22 mouse cellular contexts compared by ENCODE assay signal in the genomic region with DNA sequence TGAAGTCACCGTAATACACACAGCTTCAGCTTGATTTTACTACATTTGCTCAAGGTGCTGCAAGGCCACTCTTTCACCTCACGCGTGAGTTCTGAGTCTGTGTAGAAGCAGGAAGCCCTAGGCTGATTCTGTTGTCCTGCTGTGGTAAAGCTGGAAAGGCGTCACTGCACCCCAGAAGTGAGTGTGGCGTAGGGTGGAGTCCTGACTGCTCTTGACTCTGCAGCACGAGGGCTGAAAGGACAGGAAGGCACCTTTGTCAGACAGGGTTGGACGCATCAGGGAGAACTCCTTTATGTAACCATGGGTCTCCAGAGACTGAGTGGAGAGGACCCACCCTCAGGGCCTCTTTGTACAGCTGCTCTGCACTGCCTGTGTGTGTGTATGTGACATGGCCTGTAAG. TPM values are rescaled to one million over a fixed set of nuclear protein-coding genes. Genes with fewer than 3 reads are reported as not detected.
DNase-seq lines count a peak whose midpoint lies in the region; ATAC-seq and TF ChIP-seq lines count a peak whose summit lies in the region.
"Had no signal": no experiment of that assay in that cellular context is flagged by ENCODE, and none has a peak within 500 bp of the region (broad histone marks: within the 10 kb centered on the region; RNA-seq: fewer than 3 reads in every experiment).

No protein-coding gene starts in this region.

- 83% methylated on average over 7 of the region's 7 CpGs for WGBS in liver, postnatal 0 days (ENCODE audit: insufficient replicate concordance)
- 85% methylated on average over 7 of the region's 7 CpGs for WGBS in liver, embryonic 12.5 days (ENCODE audit: insufficient replicate concordance)
- WGBS in bone marrow, adult 2 months: 72% methylated on average over 7 of the region's 7 CpGs

- H3K9me3 ChIP-seq in liver, postnatal 0 days (ENCODE audit: low read length): no peaks in the 10 kb centered on the region
- H3K9me3 ChIP-seq in liver, embryonic 12.5 days (replicated peaks): no peaks in the 10 kb centered on the region
- H3K9me3 ChIP-seq: forebrain, embryonic 12.5 days had no signal

- no peak for ATAC-seq in liver, postnatal 0 days
- ATAC-seq in liver, embryonic 12.5 days: no peak
- ATAC-seq in monocyte, adult 5-6 weeks (replicated peaks; ENCODE audit: insufficient number of reproducible peaks, low FRiP score, low TSS enrichment, poor library complexity, severe bottlenecking): peak; percentile 59
- ATAC-seq: activated CD4-positive, CD25-positive, alpha-beta regulatory T cell, adult 4 months; forebrain, embryonic 14.5 days; forebrain, embryonic 16.5 days had no signal

- H3K4me2 ChIP-seq in liver, postnatal 0 days (ENCODE audit: low read depth, low read length): no peak overlapping the region
- no peak overlapping the region for H3K4me2 ChIP-seq in liver, embryonic 12.5 days
- H3K4me2 ChIP-seq: forebrain, embryonic 12.5 days had no signal

- H3K27me3 ChIP-seq in liver, postnatal 0 days (ENCODE audit: insufficient read depth, low read length): no peaks in the 10 kb centered on the region
- H3K27me3 ChIP-seq in liver, embryonic 12.5 days (replicated peaks): no peaks in the 10 kb centered on the region
- H3K27me3 ChIP-seq: forebrain, embryonic 12.5 days had no signal

- H3K4me1 ChIP-seq in liver, postnatal 0 days (ENCODE audit: insufficient read depth): no peaks in the 10 kb centered on the region
- H3K4me1 ChIP-seq in liver, embryonic 12.5 days: no peaks in the 10 kb centered on the region
- H3K4me1 ChIP-seq in bone marrow, adult 2 months (ENCODE audit: control insufficient read depth, insufficient read depth, low read length): peaks cover 6% of the 10 kb centered on the region
- H3K4me1 ChIP-seq: forebrain, embryonic 12.5 days had no signal

- TF ChIP-seq EP300 in liver, postnatal 0 days (IDR thresholded peaks at IDR 0.05; ENCODE audit: low read depth): no peak

- TF ChIP-seq POLR2A in bone marrow, adult 2 months (IDR thresholded peaks at IDR 0.05; ENCODE audit: borderline replicate concordance, control insufficient read depth, low read depth, low read length): no peak

- H3K4me3 ChIP-seq in liver, postnatal 0 days (ENCODE audit: low read depth, low read length): no peak overlapping the region
- H3K4me3 ChIP-seq in liver, embryonic 12.5 days: no peak overlapping the region
- no peak overlapping the region for H3K4me3 ChIP-seq in bone marrow, adult 2 months (replicated peaks; ENCODE audit: control insufficient read depth, low read depth, low read length)
- H3K4me3 ChIP-seq: forebrain, embryonic 12.5 days had no signal

- no peak for DNase-seq in liver, postnatal 0 days
- peak; percentile 39 for DNase-seq in T-cell, adult 2 months (ENCODE audit: low spot score)
- DNase-seq in frontal cortex, postnatal 25 days (ENCODE audit: low spot score in 2 of 2): no peak
- DNase-seq in embryo, embryonic 9.5 days (ENCODE audit: extremely low spot score): no peak
- DNase-seq in layer of hippocampus, adult 8-10 months (ENCODE audit: low spot score in 2 of 2): no peak
- DNase-seq: adrenal gland, adult 8-10 months; adrenal gland, postnatal 14 days; adrenal gland, postnatal 36 days; cerebellum, adult 11 months; cerebellum, adult 18-20 months; cerebellum, adult 8-10 months; cerebellum, adult 9-11 months; cerebellum, postnatal 14 days; cerebellum, postnatal 36 days; embryo, embryonic 11 days had no signal

- peak overlapping the region; percentile 69; the same call in 1 of the 2 replicates for H3K27ac ChIP-seq in liver, postnatal 0 days (ENCODE audit: low read depth)
- H3K27ac ChIP-seq in liver, embryonic 12.5 days: no peak overlapping the region
- H3K27ac ChIP-seq in bone marrow, adult 2 months (ENCODE audit: control insufficient read depth, insufficient read depth, low read depth, low read length, poor library complexity): peak overlapping the region; percentile 81
- H3K27ac ChIP-seq: forebrain, embryonic 12.5 days had no signal

- H3K36me3 ChIP-seq in liver, postnatal 0 days (replicated peaks; ENCODE audit: insufficient read depth, low read length): peaks cover 22% of the 10 kb centered on the region
- peaks cover 84% of the 10 kb centered on the region for H3K36me3 ChIP-seq in liver, embryonic 12.5 days

- TF ChIP-seq CTCF in liver, postnatal 0 days (IDR thresholded peaks at IDR 0.05; ENCODE audit: low read depth): no peak
- TF ChIP-seq CTCF in bone marrow, adult 2 months (IDR thresholded peaks at IDR 0.05; ENCODE audit: control insufficient read depth, insufficient read depth, low read length): peak; percentile 5; the same call in 1 of the 2 replicates

- no peak overlapping the region for H3K9ac ChIP-seq in liver, postnatal 0 days (replicated peaks)
- no peak overlapping the region for H3K9ac ChIP-seq in liver, embryonic 12.5 days
- H3K9ac ChIP-seq: forebrain, embryonic 12.5 days had no signal

RNA-seq across cellular contexts. Expression of a gene that starts 36.1 kb away (rescaled TPM):
- polyA plus RNA-seq in liver, postnatal 0 days (2015; fragmentation: Nextera tagmentation; extraction: Ambion mirVana): 28.0 and 30.5 TPM in 2 replicates
- polyA plus RNA-seq in liver, embryonic 12.5 days (2016; fragmentation: Nextera tagmentation; extraction: Ambion mirVana): 45.9 and 48.6 TPM in 2 replicates
- polyA plus RNA-seq in bone marrow, adult 2 months (2011; ENCODE audit: insufficient read depth, insufficient read length, low replicate concordance, missing spikeins): 16.1 and 18.5 TPM in 2 replicates
- total RNA-seq in monocyte, adult 5-6 weeks (2017): 17.3 to 54.0 TPM (median 33.5 TPM) in 3 replicates
- total RNA-seq in layer of hippocampus, adult 8-10 months (2022): 10 to 100 TPM; 31.5 to 39.5 (median 37.3) TPM
